Mouse (Mus musculus): ENCODE measurements around the gene Ifi211. TPM values are rescaled to one million over a fixed set of nuclear protein-coding genes. Genes with fewer than 3 reads are reported as not detected.
"Not testable (repeated sequence)": the region's sequence is repeated elsewhere in the genome, so short reads cannot be mapped to it uniquely, and the experiment has no call there.

Ifi211 gene
- polyA plus RNA-seq, 1 experiment: not detected

GRCm38 (mm10) chr1:173866504-173866903, 46.3 kb downstream of the Ifi211 start:
- no peaks in the 10 kb centered on the region for H3K9me3 ChIP-seq (ENCODE audit: control insufficient read depth, low read length)
- no peaks in the 10 kb centered on the region for H3K27me3 ChIP-seq (ENCODE audit: control insufficient read depth)
- TF ChIP-seq TAL1 (IDR thresholded peaks at IDR 0.05; ENCODE audit: low read length): no peak
- no peaks in the 10 kb centered on the region for H3K36me3 ChIP-seq (ENCODE audit: control insufficient read depth)
- no peak overlapping the region for H3K4me3 ChIP-seq (replicated peaks)
- H3K4me1 ChIP-seq (ENCODE audit: control insufficient read depth): no peaks in the 10 kb centered on the region

GRCm38 (mm10) chr1:173853711-173854110, 59.1 kb downstream of the Ifi211 start:
- H3K4me3 ChIP-seq (replicated peaks); H3K27me3 ChIP-seq (ENCODE audit: control insufficient read depth); H3K9me3 ChIP-seq (ENCODE audit: control insufficient read depth, low read length); H3K4me1 ChIP-seq (ENCODE audit: control insufficient read depth); H3K36me3 ChIP-seq (ENCODE audit: control insufficient read depth): not testable (repeated sequence)

- H3K9me3 ChIP-seq (ENCODE audit: control insufficient read depth, low read length); H3K4me1 ChIP-seq (ENCODE audit: control insufficient read depth); H3K27me3 ChIP-seq (ENCODE audit: control insufficient read depth); H3K36me3 ChIP-seq (ENCODE audit: control insufficient read depth); H3K4me3 ChIP-seq (replicated peaks): not testable (repeated sequence)
These were observed 60.0 kb downstream of the Ifi211 start for GRCm38 (mm10) chr1:173852853-173853252.

Other genes starting within 250 kb of the Ifi211 start
- 0.01 TPM in 1 of 2 replicates, not detected in the other for gene Ifi208, start 239.4 kb downstream of the Ifi211 start, polyA plus RNA-seq (2012)
- gene Ifi207, start 171.3 kb downstream of the Ifi211 start, polyA plus RNA-seq (2012): not detected in 2 replicates
- gene Ifi204, start 146.1 kb downstream of the Ifi211 start, polyA plus RNA-seq (2012): not detected in 2 replicates
- gene Mndal, start 29.4 kb upstream of the Ifi211 start, polyA plus RNA-seq (2012): not detected in 2 replicates
- gene Ifi203, start 29.6 kb upstream of the Ifi211 start, polyA plus RNA-seq (2012): 0.02 TPM in 1 of 2 replicates, not detected in the other
- gene Ifi202b, start 69.7 kb upstream of the Ifi211 start, polyA plus RNA-seq (2012): not detected in 2 replicates
- not detected in 2 replicates for gene Ifi205, start 118.8 kb upstream of the Ifi211 start, polyA plus RNA-seq (2012)
- not detected in 2 replicates for gene Olfr433, start 127.7 kb upstream of the Ifi211 start, polyA plus RNA-seq (2012)
- not detected in 2 replicates for gene Olfr432, start 136.2 kb upstream of the Ifi211 start, polyA plus RNA-seq (2012)
- gene Olfr430, start 153.6 kb upstream of the Ifi211 start, polyA plus RNA-seq (2012): not detected in 2 replicates
- not detected in 2 replicates for gene Olfr429, start 171.3 kb upstream of the Ifi211 start, polyA plus RNA-seq (2012)
- gene Olfr427, start 183.8 kb upstream of the Ifi211 start, polyA plus RNA-seq (2012): not detected in 2 replicates
- gene Olfr231, start 208.1 kb upstream of the Ifi211 start, polyA plus RNA-seq (2012): not detected in 2 replicates
- not detected in 2 replicates for gene Olfr424, start 218.5 kb upstream of the Ifi211 start, polyA plus RNA-seq (2012)
- not detected in 2 replicates for gene Olfr420, start 242.6 kb upstream of the Ifi211 start, polyA plus RNA-seq (2012)

All from erythroblast, embryonic 14.5 days (primary cell).